Mouse (Mus musculus) embryonic stem cell, embryonic (primary cell): ENCODE data around the gene Mrgprf.

Source experiments
- CTCF ChIA-PET, 4 experiments: fragments of 300-600 bp in 2 of 4; fragments of 350-600 bp in 2 of 4; sonication (Branson Sonifier 250); formaldehyde crosslinking; loops; one replicate each; lab custom pipeline; 2022; ENCODE audit warnings: inconsistent platforms in 2 of 4; lab: Charles Lee
- POLR2A ChIA-PET, 4 experiments: fragments of 300-600 bp in 2 of 4; fragments of 350-600 bp in 2 of 4; sonication (Branson Sonifier 250); formaldehyde crosslinking; loops; one replicate each; lab custom pipeline; 2022; ENCODE audit warnings: antibody characterized with exemption in 4 of 4, inconsistent platforms in 1 of 4; lab: Charles Lee

The Mrgprf gene

DNA sequence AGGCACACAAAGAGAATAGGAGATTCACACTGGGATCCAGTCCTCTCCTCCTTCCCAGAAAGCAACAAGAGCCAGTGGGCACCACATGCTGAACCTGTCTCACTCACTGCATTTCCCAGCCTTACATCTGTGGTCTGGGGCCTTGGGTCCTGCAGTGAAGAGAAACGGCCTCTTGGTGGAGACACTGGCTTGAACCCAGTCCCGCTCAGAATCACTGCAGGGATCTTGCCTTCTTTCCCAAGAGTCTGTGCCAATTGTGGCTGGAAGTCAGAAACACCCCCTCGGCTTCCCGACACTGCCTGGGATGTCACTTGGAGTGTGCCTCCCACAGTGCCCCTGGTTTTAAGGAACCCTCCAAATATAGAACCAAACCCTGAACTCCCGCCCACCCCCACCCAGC is 11.3 kb upstream of the Mrgprf start:
- POLR2A ChIA-PET: interaction anchor here in 2 of 4 experiments (1.0 kb wide), 2 partner anchors 38 to 42 kb away, joined by 3 read pairs; no protein-coding TSS in a partner anchor

DNA sequence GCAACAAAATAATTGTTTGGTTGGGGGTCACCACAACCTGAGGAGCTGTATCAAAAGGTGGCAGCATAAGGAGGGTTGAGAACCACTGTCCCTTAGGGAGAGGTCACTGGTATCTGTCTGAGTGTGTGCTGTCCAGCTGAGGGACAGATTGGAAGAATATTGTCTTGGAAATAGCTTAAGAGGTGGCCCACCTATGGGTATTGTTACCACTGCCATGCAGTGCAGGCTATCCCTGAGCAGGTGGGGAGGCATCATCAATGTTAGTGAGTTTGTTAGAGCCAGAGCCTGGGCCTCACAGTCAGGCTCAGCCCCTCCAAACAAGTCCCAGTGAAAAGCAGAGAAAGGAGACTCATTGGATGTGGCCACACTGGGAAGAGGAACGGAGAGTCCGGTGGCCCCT is 8.8 kb upstream of the Mrgprf start:
- ChIA-PET POLR2A (interaction anchor here in 1 of 4 experiments (1.1 to 1.8 kb wide), 3 partner anchors 17 to 58 kb away, joined by 3 to 5 read pairs (median 3); no protein-coding TSS in a partner anchor), CTCF (interaction anchor here in 1 of 4 experiments (0.6 to 2.7 kb wide), 3 partner anchors 8 to 356 kb away, joined by 4 to 19 read pairs (median 4); partner anchors contain the start of gene Tpcn2)

More for the DNA sequence above, 11.3 kb upstream of the Mrgprf start:
- CTCF ChIA-PET: interaction anchor here in 3 of 4 experiments (0.6 to 1.7 kb wide), 4 partner anchors 10 to 50 kb away, joined by 4 to 8 read pairs (median 5); partner anchors contain the start of gene Mrgprf (in 1 of the 3)

DNA sequence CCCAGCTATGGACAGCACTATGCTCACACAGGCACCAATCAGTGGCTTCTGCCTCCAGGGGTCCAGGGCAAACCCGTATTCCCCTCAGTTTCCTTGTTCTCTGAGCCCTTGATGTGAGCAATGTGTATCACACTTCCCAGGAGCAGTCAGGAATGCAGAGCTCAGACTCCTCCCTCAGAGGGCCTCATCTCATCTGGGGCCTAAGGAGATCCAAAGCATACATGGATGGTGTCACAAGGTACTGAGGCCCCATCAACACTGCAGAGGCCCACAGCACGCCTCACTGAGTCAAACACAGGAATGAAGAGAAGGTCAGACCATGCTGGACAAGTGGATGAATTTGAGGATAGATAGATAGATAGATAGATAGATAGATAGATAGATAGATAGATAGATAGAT is 7.9 kb upstream of the Mrgprf start:
- POLR2A ChIA-PET: interaction anchor here in 2 of 4 experiments (0.8 to 1.8 kb wide), 4 partner anchors 9 to 59 kb away, joined by 3 to 9 read pairs (median 3); partner anchors contain the start of gene Tpcn2 (in 1 of the 2)
- CTCF ChIA-PET: interaction anchor here (0.6 to 2.7 kb wide), 9 partner anchors 9 to 1318 kb away, joined by 3 to 19 read pairs (median 5); partner anchors contain the start of gene Tpcn2 (in 2 of the 4)

DNA sequence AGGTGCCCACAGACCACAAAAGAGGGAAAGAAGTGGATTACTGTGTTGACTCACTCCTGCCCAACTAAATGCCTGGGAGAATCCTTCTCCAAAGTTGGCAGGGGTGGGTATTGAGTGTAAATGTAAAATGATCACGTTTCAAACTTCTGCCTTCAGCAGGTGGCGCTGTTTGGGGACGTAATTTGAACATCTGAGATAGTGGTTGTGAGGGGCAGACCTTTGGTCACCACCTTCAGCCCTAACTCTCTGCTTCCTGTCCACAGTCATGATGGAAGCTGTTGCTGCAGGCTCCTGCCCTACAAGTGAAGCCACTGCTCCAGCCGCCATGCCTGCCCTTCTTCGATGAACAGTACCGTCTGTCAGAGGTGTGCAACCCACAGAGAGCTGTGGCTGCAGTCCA is 6.8 kb upstream of the Mrgprf start:
- POLR2A ChIA-PET: interaction anchor here in 2 of 4 experiments (0.7 to 2.4 kb wide), 7 partner anchors 9 to 1188 kb away, joined by 3 to 9 read pairs (median 5); partner anchors contain the start of gene Tpcn2 (in 1 of the 2)
- CTCF ChIA-PET: interaction anchor here in 3 of 4 experiments (0.6 to 2.7 kb wide), 14 partner anchors 9 to 47 kb away, joined by 3 to 19 read pairs (median 4); partner anchors contain the start of gene Tpcn2 (in 2 of the 3)

DNA sequence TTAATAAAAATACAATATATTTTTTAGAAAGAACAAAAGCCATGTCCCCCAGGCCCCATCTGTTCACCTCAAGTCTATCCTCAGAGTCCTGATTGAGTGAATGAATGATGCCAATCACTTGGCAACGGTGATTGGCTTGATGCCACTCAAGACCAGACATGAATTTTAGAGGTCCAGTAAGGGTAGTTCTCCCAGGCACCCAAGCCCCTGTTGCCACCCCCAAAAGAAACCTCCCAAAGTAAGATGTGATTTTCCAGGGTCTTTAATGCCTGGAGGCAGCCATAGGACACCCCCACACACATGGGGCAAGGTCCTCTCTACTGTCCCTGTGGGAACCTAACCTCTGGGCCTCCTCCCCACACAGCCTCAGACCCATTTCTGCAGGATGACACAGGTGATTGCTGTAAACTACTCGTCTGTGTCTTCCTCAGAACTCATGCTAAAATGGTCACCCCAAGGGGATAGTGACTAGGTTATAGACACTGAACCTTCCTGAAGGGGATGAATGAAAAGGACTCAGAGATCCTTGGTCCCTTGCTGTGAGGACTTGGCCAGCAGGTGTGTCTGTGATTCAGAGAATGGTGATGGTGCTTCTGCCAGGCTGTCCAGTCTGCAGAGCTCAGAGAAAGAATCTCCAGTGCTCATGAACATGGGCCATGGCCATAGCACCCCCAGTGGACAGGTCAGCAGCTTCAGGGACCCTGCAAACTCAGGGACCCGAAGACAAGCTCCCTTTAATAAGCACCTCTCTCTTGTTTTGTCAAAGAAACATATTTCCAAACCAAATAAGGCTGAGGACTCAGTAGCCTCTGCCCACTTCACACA is 1.8 kb upstream of the Mrgprf start:
- ChIA-PET CTCF (interaction anchor here in 1 of 4 experiments (0.7 to 1.3 kb wide), 3 partner anchors 9 to 39 kb away, joined by 3 to 8 read pairs (median 3); no protein-coding TSS in a partner anchor), POLR2A (interaction anchor here in 2 of 4 experiments (0.6 to 1.0 kb wide), 2 partner anchors 16 to 17 kb away, joined by 3 to 6 read pairs; partner anchors contain the start of gene Mrgprd (in 1 of the 2))

DNA sequence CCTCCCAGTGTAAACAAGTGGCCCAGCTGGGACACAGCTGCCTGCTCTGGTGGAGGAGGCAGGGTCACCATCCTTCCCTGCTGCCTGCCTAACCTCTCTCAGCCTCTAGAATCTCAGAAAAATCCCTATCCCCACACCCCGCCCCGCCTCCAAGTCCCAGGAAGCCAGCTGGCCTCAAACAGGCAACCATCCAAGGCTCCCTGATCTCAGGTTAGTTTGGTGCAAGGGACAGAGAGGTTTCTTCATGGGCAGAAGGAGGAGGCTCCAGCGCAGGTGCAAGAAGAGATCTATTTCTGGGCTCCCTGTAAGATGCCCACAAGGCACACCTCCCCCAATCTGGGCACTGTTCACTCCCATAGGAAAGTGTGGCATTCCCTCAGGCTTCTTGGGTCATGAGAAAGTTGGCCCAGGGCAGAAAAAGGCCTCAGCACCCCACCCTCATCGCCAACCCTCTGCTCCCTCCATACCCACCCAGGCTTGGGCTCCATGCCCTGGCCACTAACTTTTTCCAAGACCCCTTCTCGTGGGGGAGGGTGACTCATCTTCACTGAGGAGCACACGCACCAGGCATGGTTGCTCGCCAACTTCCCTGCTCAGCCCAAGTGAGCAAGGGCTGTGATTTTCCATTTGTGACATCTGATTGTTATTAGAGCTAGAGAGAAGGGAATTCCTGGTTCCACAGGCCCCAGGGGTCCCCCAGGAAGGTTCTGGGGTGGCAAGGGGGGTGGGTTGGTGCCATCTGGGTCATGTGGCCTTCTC is 887 bp upstream of the Mrgprf start:
- CTCF ChIA-PET: interaction anchor here in 2 of 4 experiments (0.7 to 2.2 kb wide), 5 partner anchors 10 to 47 kb away, joined by 3 to 9 read pairs (median 5); partner anchors contain the start of gene Tpcn2 (in 1 of the 2)
- POLR2A ChIA-PET: interaction anchor here in 2 of 4 experiments (0.6 to 1.7 kb wide), 7 partner anchors 15 to 390 kb away, joined by 3 to 6 read pairs (median 3); partner anchors contain the start of genes Mrgprd (in 1 of the 2) and Tpcn2 (in 1 of the 2)

DNA sequence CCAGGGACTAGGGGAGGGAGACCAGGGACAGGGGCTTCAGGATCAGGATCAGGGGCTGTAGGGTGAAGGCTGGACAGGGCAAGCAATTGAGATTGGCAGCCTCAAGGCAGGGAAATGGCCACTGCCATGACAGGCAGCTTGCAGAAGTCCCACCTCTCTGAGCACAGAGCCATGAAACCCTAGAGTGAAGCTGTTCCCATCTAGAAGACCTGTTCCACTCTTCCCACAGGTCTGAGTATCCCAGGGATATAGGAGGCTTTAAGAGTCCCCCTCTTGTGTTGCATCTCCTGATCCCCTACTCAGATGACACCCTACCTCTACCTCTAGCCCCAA is 346 bp downstream of the Mrgprf start:
- ChIA-PET POLR2A (interaction anchor here in 2 of 4 experiments (0.9 to 2.0 kb wide), 4 partner anchors 14 to 362 kb away, joined by 3 to 8 read pairs (median 4); partner anchors contain the start of gene Tpcn2 (in 1 of the 2)), CTCF (interaction anchor here in 2 of 4 experiments (1.0 to 2.2 kb wide), 5 partner anchors 11 to 48 kb away, joined by 3 to 9 read pairs (median 4); partner anchors contain the start of gene Tpcn2 (in 1 of the 2))

DNA sequence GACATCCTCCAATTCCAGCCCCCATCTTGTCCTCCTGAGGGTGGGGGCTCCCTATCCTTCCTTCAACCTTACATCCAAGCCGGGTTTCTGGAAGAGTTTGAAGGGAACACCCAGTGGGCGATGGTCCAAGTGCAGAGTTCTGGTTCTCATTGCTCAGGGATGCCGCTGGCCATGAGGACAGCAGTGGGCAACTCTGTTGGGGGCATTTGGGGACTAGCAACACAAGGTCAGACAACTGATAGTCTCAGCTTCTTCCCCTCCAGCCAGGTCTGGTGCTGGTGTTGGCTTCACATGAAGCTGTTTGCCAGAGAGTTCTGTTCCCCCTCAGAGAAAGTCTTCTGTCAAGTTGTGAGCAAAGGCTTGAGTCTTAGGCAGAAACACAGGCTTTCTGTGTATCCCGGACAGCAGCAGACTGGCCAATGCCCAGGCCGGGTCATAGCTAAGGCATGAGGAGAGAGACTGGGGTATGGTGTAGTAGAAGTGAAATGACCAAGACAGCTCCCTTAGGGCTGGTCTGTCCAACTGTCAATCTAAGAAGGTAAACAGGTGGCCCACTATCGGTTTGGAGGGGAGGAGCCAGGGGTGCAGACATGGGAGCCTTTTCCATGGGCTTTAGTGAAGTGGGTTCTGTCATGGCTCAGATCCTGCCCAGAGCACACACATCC is 845 bp downstream of the Mrgprf start:
- CTCF ChIA-PET: interaction anchor here in 2 of 4 experiments (1.3 to 2.2 kb wide), 5 partner anchors 12 to 49 kb away, joined by 3 to 5 read pairs (median 4); partner anchors contain the start of gene Tpcn2 (in 2 of the 2)
- POLR2A ChIA-PET: interaction anchor here in 3 of 4 experiments (0.6 to 2.4 kb wide), 9 partner anchors 13 to 362 kb away, joined by 3 to 18 read pairs (median 4); partner anchors contain the start of genes Tpcn2 (in 3 of the 3) and Mrgprd (in 1 of the 3)

DNA sequence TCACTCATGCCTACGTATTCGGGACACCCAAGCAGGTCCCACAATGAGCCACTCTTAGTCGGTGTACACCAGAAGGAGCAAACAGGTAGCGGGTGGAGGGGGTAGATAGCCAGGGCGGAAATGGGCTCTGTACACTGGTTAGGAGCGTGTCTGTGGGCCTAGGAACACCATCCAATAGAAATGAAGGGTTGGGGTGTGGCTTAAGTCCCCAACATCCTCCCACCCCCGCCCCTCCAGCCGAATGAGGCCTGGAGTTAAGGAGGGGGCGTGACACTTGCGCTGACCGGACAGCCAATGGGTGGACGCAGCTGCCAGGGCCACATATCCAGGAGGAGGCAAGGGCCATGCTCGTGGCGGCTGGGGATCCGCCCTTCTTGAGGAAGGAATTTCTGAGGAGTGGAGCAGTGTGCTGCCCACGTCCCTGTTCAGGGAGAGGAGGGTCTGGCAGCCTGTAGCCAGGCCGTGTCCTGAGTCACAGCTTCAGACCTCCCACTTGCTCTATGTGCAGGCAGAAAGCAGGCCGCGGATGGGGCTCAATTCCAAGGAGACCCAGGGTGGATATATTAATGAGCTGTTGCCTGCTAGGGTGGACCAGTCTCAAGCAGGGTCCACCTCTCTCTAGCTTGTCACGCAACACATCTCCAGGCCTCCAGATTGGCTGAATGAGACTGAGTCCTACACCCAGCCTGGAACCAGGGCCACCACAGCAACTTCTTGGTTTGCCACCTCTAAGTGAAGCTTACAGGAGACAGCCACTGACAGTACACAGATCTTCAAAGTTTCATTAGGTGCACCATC is 2.1 kb downstream of the Mrgprf start:
- CTCF ChIA-PET: interaction anchor here in 3 of 4 experiments (0.5 to 1.6 kb wide), 12 partner anchors 7 to 50 kb away, joined by 3 to 8 read pairs (median 4); partner anchors contain the start of gene Tpcn2 (in 2 of the 3)
- POLR2A ChIA-PET: interaction anchor here in 3 of 4 experiments (0.6 to 2.4 kb wide), 22 partner anchors 8 to 412 kb away, joined by 3 to 18 read pairs (median 4); partner anchors contain the start of genes Tpcn2 (in 2 of the 3) and Mrgprd (in 1 of the 3)

DNA sequence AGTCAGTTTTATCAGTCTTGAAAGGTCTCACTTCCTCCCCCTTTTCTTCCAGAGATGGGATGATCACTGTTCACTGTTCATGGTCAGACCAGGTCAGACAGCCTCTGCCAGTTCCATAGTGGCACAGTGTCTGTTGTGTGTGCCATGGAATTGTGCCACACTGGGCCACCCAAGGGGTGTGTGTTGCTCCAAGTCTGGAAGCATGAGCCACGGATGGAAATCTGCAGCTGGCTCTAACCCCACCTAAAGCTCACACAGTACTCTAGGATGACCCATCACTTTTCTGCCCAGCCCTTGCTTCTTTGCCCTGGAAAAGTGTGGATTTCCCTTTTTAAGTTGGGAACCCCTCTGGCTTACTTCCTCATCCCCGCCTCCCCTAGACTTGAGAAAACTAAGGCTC is 3.5 kb downstream of the Mrgprf start:
- ChIA-PET POLR2A (interaction anchor here in 2 of 4 experiments (0.8 to 2.4 kb wide), 7 partner anchors 10 to 361 kb away, joined by 3 to 14 read pairs (median 7); partner anchors contain the start of genes Tpcn2 (in 2 of the 2) and Mrgprd (in 1 of the 2)), CTCF (interaction anchor here in 2 of 4 experiments (0.6 to 1.6 kb wide), 3 partner anchors 9 to 20 kb away, joined by 3 to 7 read pairs (median 3); partner anchors contain the start of gene Tpcn2 (in 1 of the 2))

DNA sequence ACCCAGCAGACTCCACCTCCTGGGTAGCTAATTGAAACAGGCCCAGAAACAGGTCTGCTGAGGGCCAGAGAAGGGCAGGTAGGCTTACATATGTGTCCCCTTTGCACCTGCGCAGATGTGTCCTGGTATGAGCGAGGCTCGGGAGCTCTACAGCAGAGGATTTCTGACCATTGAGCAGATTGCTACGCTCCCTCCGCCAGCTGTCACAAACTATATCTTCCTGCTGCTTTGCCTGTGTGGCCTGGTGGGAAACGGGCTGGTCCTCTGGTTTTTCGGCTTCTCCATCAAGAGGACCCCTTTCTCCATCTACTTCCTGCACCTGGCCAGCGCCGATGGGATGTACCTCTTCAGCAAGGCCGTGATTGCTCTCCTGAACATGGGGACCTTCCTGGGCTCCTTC is 7.0 kb downstream of the Mrgprf start:
- ChIA-PET POLR2A (interaction anchor here in 2 of 4 experiments (0.6 to 2.1 kb wide), 11 partner anchors 9 to 24 kb away, joined by 3 to 8 read pairs (median 4); partner anchors contain the start of gene Tpcn2 (in 1 of the 2)), CTCF (interaction anchor here in 2 of 4 experiments (0.5 to 1.8 kb wide), 3 partner anchors 14 to 62 kb away, joined by 3 to 8 read pairs (median 5); no protein-coding TSS in a partner anchor)

DNA sequence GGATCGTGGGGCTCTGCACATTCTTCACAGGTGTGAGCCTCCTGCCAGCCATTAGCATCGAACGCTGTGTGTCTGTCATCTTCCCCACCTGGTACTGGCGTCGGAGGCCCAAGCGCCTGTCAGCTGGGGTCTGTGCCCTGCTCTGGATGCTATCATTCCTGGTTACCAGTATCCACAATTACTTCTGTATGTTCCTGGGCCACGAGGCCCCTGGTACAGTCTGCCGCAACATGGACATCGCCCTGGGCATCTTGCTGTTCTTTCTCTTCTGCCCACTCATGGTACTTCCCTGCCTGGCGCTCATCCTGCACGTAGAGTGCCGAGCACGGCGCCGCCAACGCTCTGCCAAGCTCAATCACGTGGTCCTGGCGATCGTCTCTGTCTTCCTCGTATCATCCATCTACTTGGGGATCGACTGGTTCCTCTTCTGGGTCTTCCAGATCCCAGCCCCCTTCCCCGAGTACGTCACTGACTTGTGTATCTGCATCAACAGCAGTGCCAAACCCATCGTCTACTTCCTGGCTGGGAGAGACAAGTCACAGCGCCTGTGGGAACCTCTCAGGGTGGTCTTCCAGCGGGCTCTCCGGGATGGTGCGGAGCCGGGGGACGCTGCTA is 7.5 kb downstream of the Mrgprf start:
- ChIA-PET POLR2A (interaction anchor here in 2 of 4 experiments (0.5 to 2.1 kb wide), 13 partner anchors 9 to 418 kb away, joined by 3 to 8 read pairs (median 4); partner anchors contain the start of gene Tpcn2 (in 2 of the 2)), CTCF (interaction anchor here in 3 of 4 experiments (0.5 to 1.8 kb wide), 4 partner anchors 15 to 1551 kb away, joined by 3 to 8 read pairs (median 4); partner anchors contain the start of gene Osbpl5 (in 1 of the 3))

DNA sequence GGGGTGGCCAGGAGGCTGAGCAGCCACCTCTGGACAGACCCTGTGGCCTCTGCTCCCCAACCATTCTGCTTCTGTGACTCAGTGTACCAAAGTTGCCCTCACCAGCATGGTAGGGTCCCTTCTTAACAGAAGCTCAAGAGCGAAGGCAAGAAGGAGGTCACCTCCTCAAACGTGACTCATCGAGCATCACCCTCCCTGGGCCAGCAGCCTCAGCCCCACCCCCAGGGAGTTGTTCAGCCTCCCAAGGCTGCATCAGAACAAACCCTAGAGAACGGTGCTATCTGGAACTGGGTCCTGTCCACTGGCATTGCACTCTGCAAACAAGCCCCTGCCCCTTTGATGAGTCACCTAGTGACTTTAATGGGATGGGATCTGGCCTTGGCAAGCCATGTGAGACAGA is 8.2 kb downstream of the Mrgprf start:
- ChIA-PET CTCF (interaction anchor here in 2 of 4 experiments (0.6 to 1.8 kb wide), 4 partner anchors 15 to 1552 kb away, joined by 3 to 5 read pairs (median 3); partner anchors contain the start of gene Osbpl5 (in 1 of the 2)), POLR2A (interaction anchor here in 3 of 4 experiments (1.2 to 2.1 kb wide), 9 partner anchors 12 to 25 kb away, joined by 3 to 11 read pairs (median 5); partner anchors contain the start of gene Tpcn2 (in 1 of the 3))

DNA sequence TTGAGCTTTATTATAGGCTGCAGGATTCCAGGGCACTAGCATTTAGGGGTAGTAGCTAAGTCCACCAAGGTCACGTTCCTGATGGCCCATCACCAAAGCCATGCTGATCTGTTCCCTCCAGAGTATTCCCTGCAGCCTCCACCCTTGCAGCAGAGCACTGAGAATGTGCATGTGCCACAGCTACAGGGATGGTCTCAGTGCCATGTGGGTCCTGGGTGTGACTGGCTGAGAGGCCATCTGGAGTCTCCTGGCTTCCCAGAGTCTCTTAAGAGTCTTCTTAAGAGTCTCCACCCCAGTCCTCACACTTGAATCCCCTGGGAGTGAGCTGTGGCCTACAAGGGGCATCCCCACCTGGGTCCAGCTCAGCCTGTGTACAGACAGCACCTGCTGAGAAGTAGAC is 9.2 kb downstream of the Mrgprf start:
- POLR2A ChIA-PET: interaction anchor here in 3 of 4 experiments (0.7 to 1.8 kb wide), 5 partner anchors 11 to 297 kb away, joined by 3 to 11 read pairs (median 4); no protein-coding TSS in a partner anchor
- CTCF ChIA-PET: interaction anchor here in 1 of 4 experiments (0.9 kb wide), 2 partner anchors 16 to 23 kb away, joined by 3 read pairs; no protein-coding TSS in a partner anchor
